Mouse (Mus musculus) inflammation-experienced regulatory T-cells, adult 6 months (primary cell): ENCODE measurements around the gene Nup188. TPM values are rescaled to one million over a fixed set of nuclear protein-coding genes. Genes with fewer than 3 reads are reported as not detected.
A peak's percentile ranks its signal among the peaks of the same experiment; 100 is the strongest.

Experiments
- ATAC-seq: one replicate; pipeline ENCODE4 v1.8.0; 2017
- polyA plus RNA-seq, 3 experiments: library from polyadenylated mRNA; unstranded; fragments of 100-300 nt; shearing (Covaris generic); gene quantifications; one replicate each; pipeline ENCODE4 v1.2.1; 2017

The Nup188 gene
- polyA plus RNA-seq, 3 experiments from 2014 or later, result 26.4 to 30.2 (median 26.9) TPM

- ATAC-seq, result no peak
Observed at GRCm38 (mm10) chr2:30257699-30258460, 28.3 kb upstream of the Nup188 start.

- ATAC-seq, result peak; percentile 39
Observed at GRCm38 (mm10) chr2:30258600-30258999, 27.6 kb upstream of the Nup188 start.

- no peak for ATAC-seq
Observed at GRCm38 (mm10) chr2:30259131-30260064, 26.8 kb upstream of the Nup188 start.

DNA sequence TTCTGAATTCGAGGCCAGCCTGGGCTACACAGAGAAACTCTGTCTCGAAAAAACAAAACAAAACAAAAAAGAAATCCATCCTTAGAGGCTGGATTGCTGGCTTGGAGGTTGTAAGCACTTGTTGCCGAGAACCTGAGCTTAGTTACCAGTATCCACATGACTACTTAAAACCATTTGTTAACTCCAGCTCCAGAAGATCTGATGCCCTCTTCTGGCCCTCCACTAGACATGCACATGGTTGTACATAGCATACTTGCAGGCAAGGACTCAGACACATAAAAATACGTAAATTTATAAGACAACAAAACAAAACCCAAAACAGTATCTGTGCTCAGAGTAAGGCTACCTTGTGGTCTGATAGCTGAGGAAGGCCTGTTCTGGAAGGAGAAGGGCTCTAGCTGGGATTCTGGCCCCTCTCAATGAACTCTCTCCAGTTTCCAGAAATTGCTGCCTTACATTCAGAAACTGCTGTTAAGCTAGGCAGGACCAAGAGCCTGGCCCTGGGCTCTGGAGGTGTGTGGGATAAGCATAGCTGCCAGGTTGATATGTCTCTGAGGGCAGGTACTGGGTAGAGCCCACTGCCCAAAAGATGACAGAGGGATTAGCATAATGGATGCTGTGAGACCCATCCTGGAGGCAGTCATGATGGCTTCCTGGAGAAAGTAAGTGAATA lies 25.0 kb upstream of the Nup188 start:
- no peak for ATAC-seq

- no peak for ATAC-seq
Observed at GRCm38 (mm10) chr2:30261921-30262839, 24.0 kb upstream of the Nup188 start.

DNA sequence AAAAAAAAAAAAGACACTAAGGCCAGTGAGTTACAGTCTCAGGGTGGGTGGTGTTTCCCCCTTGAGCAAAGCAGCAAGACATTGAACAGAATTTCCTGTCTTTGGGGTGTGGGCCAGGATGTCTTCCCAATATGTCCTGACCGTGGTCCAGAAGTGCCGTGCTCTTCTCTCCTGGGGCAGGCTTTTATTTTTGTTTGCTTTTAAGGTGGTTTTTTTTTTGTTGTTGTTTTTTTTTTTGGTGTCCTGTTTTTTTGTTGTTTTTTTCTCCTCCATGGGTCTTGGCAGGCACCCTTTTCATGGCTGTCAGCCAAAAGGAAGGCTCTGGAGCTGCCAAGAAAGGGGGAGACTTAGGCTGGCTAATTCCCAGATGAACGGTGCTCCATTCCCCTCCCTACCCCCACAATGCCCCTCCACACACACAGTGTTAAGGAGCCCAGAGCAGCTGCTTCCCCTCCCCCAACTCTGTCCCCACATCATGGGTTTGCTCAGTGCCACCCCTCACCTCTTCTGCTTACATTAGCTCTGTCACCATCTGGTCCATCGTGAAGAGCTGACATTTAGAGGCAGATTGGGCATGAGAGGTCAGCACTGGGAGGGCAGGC lies 23.3 kb upstream of the Nup188 start:
- no peak for ATAC-seq

DNA sequence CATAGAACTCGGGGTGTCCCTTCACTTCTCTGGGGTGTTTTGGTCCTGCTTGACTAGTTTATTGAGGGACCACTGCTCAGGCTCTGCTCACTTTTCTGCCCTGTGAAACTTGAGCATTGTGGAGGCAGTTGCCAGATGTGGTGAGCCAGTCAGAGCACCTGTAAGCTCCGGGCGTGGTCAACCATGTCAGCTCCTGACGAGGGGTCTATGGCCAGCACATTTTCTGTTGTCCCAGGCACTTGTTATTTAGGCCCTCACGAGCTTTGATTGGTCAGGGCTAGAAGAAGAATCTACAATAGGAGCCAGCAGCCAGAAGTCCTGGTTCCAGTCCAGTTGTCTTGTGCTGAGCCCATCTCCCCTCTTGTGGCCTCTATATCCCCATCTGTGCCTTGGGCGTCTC lies 22.4 kb upstream of the Nup188 start:
- ATAC-seq, result no peak

DNA sequence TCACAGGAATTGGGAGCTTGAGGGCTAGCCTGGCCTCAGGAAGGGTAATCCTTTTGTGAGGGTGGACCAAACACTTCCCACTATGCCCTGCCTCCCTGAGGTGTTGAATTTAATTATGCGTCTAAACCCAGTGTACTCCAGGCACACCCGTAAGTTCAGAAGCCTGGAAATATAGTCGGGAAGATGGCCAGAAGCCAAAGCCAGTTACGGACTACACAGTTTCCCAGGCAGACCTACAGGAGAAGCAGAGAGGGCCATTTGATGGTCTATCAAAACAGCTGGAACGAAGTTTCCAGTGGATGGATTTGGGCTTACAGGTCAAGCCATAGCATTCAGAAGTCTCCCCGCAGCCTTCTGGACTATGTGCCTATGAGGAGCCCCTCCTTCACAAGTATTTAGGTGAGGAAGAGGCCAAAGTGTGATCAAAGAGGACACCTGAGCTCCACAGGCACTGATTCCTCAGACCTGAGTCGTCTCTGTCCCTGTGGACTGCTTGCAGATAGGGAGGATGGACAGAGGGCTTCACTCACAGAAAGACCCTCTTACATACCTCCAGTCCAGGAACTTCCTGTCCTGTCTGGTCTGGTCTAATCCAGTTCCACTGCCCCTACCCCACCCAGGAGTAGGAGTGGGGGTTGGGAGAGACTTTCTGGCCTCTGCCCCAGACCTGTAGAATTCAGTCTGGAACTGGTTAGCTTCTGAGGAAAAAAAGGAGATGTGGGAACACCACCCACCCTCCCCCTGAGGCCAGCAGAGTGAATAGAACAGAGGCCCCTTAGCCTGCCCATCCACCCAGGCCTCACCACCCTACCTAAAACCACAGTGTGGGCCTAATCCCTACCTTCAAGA lies 21.3 kb upstream of the Nup188 start:
- no peak for ATAC-seq

DNA sequence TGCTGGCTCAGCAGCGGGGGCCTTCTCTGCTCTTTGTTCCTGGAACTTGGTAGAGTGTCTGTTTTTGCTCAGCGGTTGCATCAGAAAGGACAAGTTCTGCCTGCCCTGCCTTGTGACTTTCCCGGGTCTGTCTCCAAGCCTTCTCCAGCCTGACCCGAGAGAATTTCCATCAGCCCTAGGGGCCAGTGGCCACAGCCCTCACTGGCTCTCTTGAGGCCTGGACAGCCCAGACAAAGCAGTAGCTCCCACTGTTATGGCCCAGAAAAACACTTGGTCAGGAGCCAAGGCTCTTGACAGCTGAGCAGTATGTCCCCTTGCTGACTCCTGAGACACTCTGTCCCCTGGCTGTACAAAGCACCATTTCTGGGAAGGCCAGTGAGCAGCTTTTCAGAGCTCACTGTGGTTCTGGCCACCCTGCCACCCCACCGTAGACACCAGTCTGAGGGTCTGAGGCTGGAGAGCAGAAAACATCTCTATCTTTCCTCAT lies 20.4 kb upstream of the Nup188 start, which contains the start of gene Phyhd1:
Gene Phyhd1 (plus strand): TSS at position 437 of the 487 bp plus-strand sequence.
- ATAC-seq, result no peak

DNA sequence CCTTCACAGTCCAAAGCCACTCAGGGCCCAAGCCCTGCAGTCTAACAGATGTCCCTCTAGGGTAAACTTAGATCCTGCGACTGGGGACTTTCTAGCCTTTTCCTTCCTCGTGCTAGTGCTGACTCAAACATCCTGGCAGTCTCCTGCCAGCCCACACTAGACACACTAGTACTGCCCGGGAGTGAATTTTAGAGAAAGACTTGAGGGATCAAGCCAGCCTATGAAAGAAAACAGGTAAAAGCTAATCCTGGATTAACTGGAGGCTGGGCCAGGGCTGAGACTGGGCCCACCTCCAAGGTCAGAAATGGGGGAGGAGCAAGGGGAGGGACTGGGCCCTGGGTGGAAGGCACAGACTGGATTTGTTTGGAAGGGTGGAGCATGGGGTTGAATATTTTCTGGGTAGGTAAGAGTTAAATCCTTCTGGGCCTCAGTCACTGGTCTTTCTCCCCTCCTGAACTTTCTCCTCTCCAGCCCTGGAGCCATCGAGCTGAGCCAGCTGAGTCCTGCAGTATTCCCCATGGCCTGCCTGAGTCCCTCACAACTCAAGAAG lies 19.7 kb upstream of the Nup188 start:
- no peak for ATAC-seq

- ATAC-seq, result no peak
Observed at GRCm38 (mm10) chr2:30267466-30267865, 18.7 kb upstream of the Nup188 start.

GRCm38 (mm10) chr2:30268371-30268770 lies 17.8 kb upstream of the Nup188 start:
- ATAC-seq, result no peak

DNA sequence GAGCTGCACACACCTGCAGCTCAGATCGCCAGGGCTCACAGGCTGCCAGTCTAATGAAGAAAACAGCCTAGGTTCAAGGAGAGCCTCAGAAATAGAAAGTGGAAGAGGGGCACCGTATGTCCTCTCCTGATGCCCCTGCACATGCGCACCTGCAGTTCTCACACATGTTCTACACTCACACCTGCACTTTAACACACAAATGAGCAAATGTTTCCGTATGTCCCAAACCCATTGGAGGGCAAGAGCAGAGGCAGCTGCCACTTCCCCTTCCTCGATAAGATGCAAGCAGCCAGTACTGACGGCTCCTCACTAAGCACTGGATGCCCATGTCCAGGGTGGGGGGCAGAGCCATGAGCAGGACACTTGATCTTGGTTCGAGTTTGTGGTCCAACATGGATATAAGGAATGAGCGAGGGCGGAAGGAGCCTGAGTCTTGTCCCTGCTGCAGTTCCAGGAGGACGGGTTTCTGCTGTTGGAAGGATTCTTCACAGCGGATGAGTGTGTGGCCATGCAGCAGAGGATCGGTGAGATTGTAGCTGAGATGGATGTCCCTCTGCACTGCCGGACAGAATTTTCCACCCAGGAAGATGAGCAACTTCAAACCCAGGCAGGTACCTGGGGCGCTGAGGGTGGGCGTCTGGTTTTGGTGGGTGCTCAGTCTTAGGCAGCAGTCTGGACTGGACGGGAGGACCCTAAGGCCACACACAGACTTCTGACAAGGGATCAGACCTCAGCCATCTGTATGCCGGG lies 16.8 kb upstream of the Nup188 start:
- ATAC-seq, result no peak

DNA sequence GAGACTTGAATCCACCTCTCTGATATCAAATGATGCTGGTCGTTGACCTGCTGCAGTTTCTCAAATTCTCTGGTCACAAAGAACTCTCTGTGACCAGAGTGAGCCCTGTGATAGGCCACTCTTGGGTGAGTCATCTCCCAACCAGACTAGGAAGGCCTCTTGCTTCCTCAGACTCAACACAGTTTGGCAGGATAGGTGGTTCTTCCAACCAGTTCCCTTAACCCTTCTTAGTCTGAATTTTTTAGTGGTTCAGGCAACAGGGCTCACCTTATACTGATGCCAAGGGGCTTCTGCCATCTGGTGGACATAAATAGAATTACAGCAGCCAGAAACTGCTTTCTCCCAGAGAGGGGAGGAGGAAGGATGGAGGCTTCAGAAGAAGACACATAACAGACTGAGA lies 16.1 kb upstream of the Nup188 start:
- peak; percentile 78 for ATAC-seq

GRCm38 (mm10) chr2:30280743-30281142 lies 5.5 kb upstream of the Nup188 start, which contains the start of gene Gm28038:
TSS of gene Gm28038 (plus strand) at chr2:30281043.
- ATAC-seq, result no peak

- no peak for ATAC-seq
Observed at GRCm38 (mm10) chr2:30281651-30282050, 4.5 kb upstream of the Nup188 start.

- no peak for ATAC-seq
Observed at GRCm38 (mm10) chr2:30283193-30283592, 3.0 kb upstream of the Nup188 start.

DNA sequence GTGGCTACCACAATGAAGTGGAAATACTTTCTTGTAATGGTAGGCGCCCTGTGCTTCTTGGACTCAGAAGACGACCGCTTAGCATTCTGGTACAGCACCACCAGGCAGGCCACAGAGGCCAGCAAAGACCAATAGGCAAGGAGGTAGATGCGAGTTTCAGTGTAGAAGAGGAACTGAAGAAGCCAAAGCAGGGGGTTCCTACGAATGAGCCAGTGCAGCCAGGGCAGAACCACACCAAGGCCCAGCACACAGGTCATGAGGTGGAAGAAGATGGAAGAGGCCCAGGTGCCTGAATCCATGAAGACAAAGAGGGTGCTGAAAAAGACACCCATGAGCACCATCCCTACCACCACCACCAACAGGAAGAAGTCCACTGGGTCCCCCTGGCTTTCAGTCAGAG lies 1.2 kb upstream of the Nup188 start:
- ATAC-seq, result no peak
